24 mouse cellular contexts compared by ENCODE assay signal in genomic region chr12:57476876-57477275, GRCm38 (mm10).
DNase-seq lines count a peak whose midpoint lies in the region; ATAC-seq and TF ChIP-seq lines count a peak whose summit lies in the region.
"Had no signal": no experiment of that assay in that cellular context is flagged by ENCODE, and none has a peak within 500 bp of the region (broad histone marks: within the 10 kb centered on the region; RNA-seq: fewer than 3 reads in every experiment).

No protein-coding gene starts in this region.

- WGBS in liver, embryonic 12.5 days (ENCODE audit: insufficient replicate concordance) = 58% methylated on average over 3 of the region's 3 CpGs

- no peak overlapping the region for H3K9ac ChIP-seq in liver, embryonic 12.5 days
- H3K9ac ChIP-seq: embryonic facial prominence, embryonic 13.5 days; embryonic facial prominence, embryonic 15.5 days; forebrain, embryonic 12.5 days had no signal

- peak; percentile 66 for DNase-seq in NIH3T3 (ENCODE audit: low read depth)
- DNase-seq in testis, postnatal 10 days (ENCODE audit: low spot score) = no peak
- DNase-seq in adrenal gland, adult 2 months = no peak
- DNase-seq: adrenal gland, postnatal 10 days; adrenal gland, postnatal 25 days; B cell, adult 2 months; cerebellum, adult 11 months; cerebellum, adult 18-20 months; cerebellum, adult 8-10 months; cerebellum, adult 9-11 months; cerebellum, postnatal 14 days; cerebellum, postnatal 36 days; embryo, embryonic 11 days had no signal

- H3K4me3 ChIP-seq in embryonic fibroblast, embryonic 13.5 days (ENCODE audit: insufficient read depth, low read length) = no peak overlapping the region
- no peak overlapping the region for H3K4me3 ChIP-seq in liver, embryonic 12.5 days
- H3K4me3 ChIP-seq: embryonic facial prominence, embryonic 13.5 days; embryonic facial prominence, embryonic 15.5 days; forebrain, embryonic 10.5 days; forebrain, embryonic 12.5 days had no signal

- H3K27ac ChIP-seq in embryonic fibroblast, embryonic 13.5 days (ENCODE audit: insufficient read depth, low read length) = peak overlapping the region; percentile 61; the same call in 1 of the 2 replicates
- H3K27ac ChIP-seq in liver, embryonic 12.5 days = no peak overlapping the region
- H3K27ac ChIP-seq: embryonic facial prominence, embryonic 13.5 days; embryonic facial prominence, embryonic 15.5 days; forebrain, embryonic 10.5 days; forebrain, embryonic 12.5 days had no signal

- H3K4me1 ChIP-seq in embryonic fibroblast, embryonic 13.5 days (ENCODE audit: control insufficient read depth, insufficient read depth, low read length) = peaks cover 2% of the 10 kb centered on the region; the same call in 1 of the 2 replicates
- no peaks in the 10 kb centered on the region for H3K4me1 ChIP-seq in liver, embryonic 12.5 days
- H3K4me1 ChIP-seq: embryonic facial prominence, embryonic 13.5 days; embryonic facial prominence, embryonic 15.5 days; forebrain, embryonic 10.5 days; forebrain, embryonic 12.5 days had no signal

- no peak for ATAC-seq in liver, embryonic 12.5 days
- ATAC-seq: CD4-positive, CD25-positive, alpha-beta regulatory T cell, adult 4 months; forebrain, embryonic 14.5 days; forebrain, embryonic 16.5 days had no signal

- H3K27me3 ChIP-seq in liver, embryonic 12.5 days (replicated peaks) = no peaks in the 10 kb centered on the region
- H3K27me3 ChIP-seq: CH12.LX; embryonic facial prominence, embryonic 13.5 days; embryonic facial prominence, embryonic 15.5 days; forebrain, embryonic 12.5 days had no signal

- TF ChIP-seq POLR2A in embryonic fibroblast, embryonic 13.5 days (IDR thresholded peaks at IDR 0.05; ENCODE audit: low read depth, low read length) = no peak

- H3K4me2 ChIP-seq in liver, embryonic 12.5 days = no peak overlapping the region
- H3K4me2 ChIP-seq: embryonic facial prominence, embryonic 13.5 days; embryonic facial prominence, embryonic 15.5 days; forebrain, embryonic 12.5 days had no signal

- TF ChIP-seq CTCF in embryonic fibroblast, embryonic 13.5 days (IDR thresholded peaks at IDR 0.05; ENCODE audit: borderline replicate concordance, insufficient read depth, low read length) = no peak

- no peaks in the 10 kb centered on the region for H3K36me3 ChIP-seq in liver, embryonic 12.5 days
- H3K36me3 ChIP-seq: embryonic facial prominence, embryonic 13.5 days; embryonic facial prominence, embryonic 15.5 days; forebrain, embryonic 10.5 days; forebrain, embryonic 12.5 days; G1E had no signal

- no peaks in the 10 kb centered on the region for H3K9me3 ChIP-seq in liver, embryonic 12.5 days (replicated peaks)
- H3K9me3 ChIP-seq: embryonic facial prominence, embryonic 13.5 days; embryonic facial prominence, embryonic 15.5 days; forebrain, embryonic 10.5 days; forebrain, embryonic 12.5 days; G1E had no signal
